Mouse (Mus musculus) forebrain, embryonic 11.5 days (tissue): ENCODE measurements around the gene 9130023H24Rik. TPM values are rescaled to one million over a fixed set of nuclear protein-coding genes. Genes with fewer than 3 reads are reported as not detected.

Source experiments
- ATAC-seq: fragments of 200-750 bp; cut with Nextera tagmentation; replicated peaks from 2 replicates; pipeline ENCODE4 v1.8.0; 2017; ENCODE audit warnings: moderate TSS enrichment; ENCODE audit not compliant: low FRiP score
- DNase-seq: peaks from one replicate; pipeline ENCODE4 v3.0.0-alpha.2; 2017; ENCODE audit warnings: low spot score
- H3K27ac ChIP-seq: fragments of 300-500 bp; sonication (generic); 2 replicates; pipeline ENCODE4 v1.5.1; 2014; ENCODE audit warnings: low read depth, low read length
- H3K27me3 ChIP-seq: fragments of 300-500 bp; sonication (generic); 2 replicates; pipeline ENCODE4 v1.6.1; 2014; ENCODE audit warnings: mild to moderate bottlenecking, low read length, mixed read lengths; ENCODE audit not compliant: control insufficient read depth, insufficient read depth
- H3K36me3 ChIP-seq: fragments of 300-500 bp; sonication (generic); 2 replicates; pipeline ENCODE4 v1.6.1; 2014; ENCODE audit warnings: mild to moderate bottlenecking, low read length, moderate library complexity, mixed read lengths; ENCODE audit not compliant: control insufficient read depth, insufficient read depth
- H3K4me1 ChIP-seq: fragments of 300-500 bp; sonication (generic); replicated peaks from 2 replicates; pipeline ENCODE4 v1.6.1; 2014; ENCODE audit warnings: low read length, mixed read lengths; ENCODE audit not compliant: control insufficient read depth, insufficient read depth
- H3K4me2 ChIP-seq: fragments of 300-500 bp; sonication (generic); 2 replicates; pipeline ENCODE4 v1.6.1; 2014; ENCODE audit warnings: low read depth, mild to moderate bottlenecking, low read length, moderate library complexity, mixed read lengths; ENCODE audit not compliant: severe bottlenecking
- H3K4me3 ChIP-seq: fragments of 300-500 bp; sonication (generic); 2 replicates; pipeline ENCODE4 v1.5.1; 2014; ENCODE audit warnings: low read depth, low read length
- H3K9ac ChIP-seq: fragments of 300-500 bp; sonication (generic); 2 replicates; pipeline ENCODE4 v1.6.1; 2014; ENCODE audit warnings: low read length
- H3K9me3 ChIP-seq: fragments of 300-500 bp; sonication (generic); 2 replicates; pipeline ENCODE4 v1.6.1; 2016; ENCODE audit warnings: low read length, mixed read lengths; ENCODE audit not compliant: control insufficient read depth
- WGBS: fragments of 180-500 bp; shearing (Covaris S2); extraction: QIAGEN DNeasy Blood & Tissue Kit; methylation state at CpG from one replicate; pipeline ENCODE4 v1.1.7; 2014; 5-methylcytosine and 5-hydroxymethylcytosine counted together
- polyA plus RNA-seq: library from polyadenylated mRNA; unstranded; fragments of >200 nt; fragmentation: Nextera tagmentation; extraction: Ambion mirVana; gene quantifications from 2 replicates; pipeline ENCODE4 v1.2.1, GENCODE M21; 2014

Gene 9130023H24Rik
- polyA plus RNA-seq, 1 experiment from 2014 or later, result 13.2 TPM

- H3K4me1 ChIP-seq, result peaks cover 5% of the 10 kb centered on the region
- no peaks in the 10 kb centered on the region for H3K36me3 ChIP-seq
- DNase-seq, result peak; percentile 51
- H3K9me3 ChIP-seq, result no peaks in the 10 kb centered on the region
- H3K27me3 ChIP-seq, result peaks cover 6% of the 10 kb centered on the region
- peak overlapping the region; percentile 31 for H3K4me3 ChIP-seq
- no peak overlapping the region for H3K27ac ChIP-seq
- 52% methylated on average over 12 of the region's 12 CpGs for WGBS
- H3K4me2 ChIP-seq, result peak overlapping the region; percentile 65
- peak overlapping the region; percentile 23 for H3K9ac ChIP-seq
- no peak for ATAC-seq
Measured at GRCm38 (mm10) chr7:128251946-128252345, 14.1 kb upstream of the 9130023H24Rik start.

- peaks cover 6% of the 10 kb centered on the region for H3K27me3 ChIP-seq
- no peak overlapping the region for H3K4me3 ChIP-seq
- DNase-seq, result no peak
- ATAC-seq, result no peak
- no peaks in the 10 kb centered on the region for H3K9me3 ChIP-seq
- H3K36me3 ChIP-seq, result no peaks in the 10 kb centered on the region
- 81% methylated on average over 5 of the region's 5 CpGs for WGBS
- H3K4me2 ChIP-seq, result no peak overlapping the region; the same call in 1 of the 2 replicates
- H3K27ac ChIP-seq, result no peak overlapping the region
- H3K9ac ChIP-seq, result no peak overlapping the region
- H3K4me1 ChIP-seq, result peaks cover 5% of the 10 kb centered on the region
Measured at GRCm38 (mm10) chr7:128249998-128250397, 12.2 kb upstream of the 9130023H24Rik start.

- peaks cover 5% of the 10 kb centered on the region for H3K4me1 ChIP-seq
- no peak overlapping the region for H3K27ac ChIP-seq
Measured at GRCm38 (mm10) chr7:128248081-128249042, 10.5 kb upstream of the 9130023H24Rik start.

GRCm38 (mm10) chr7:128247443-128247842 is 9.6 kb upstream of the 9130023H24Rik start:
- WGBS, result 2% methylated on average over 13 of the region's 13 CpGs
- H3K4me1 ChIP-seq, result peaks cover 5% of the 10 kb centered on the region
- peaks cover 6% of the 10 kb centered on the region for H3K27me3 ChIP-seq
- peak overlapping the region; percentile 59 for H3K4me2 ChIP-seq
- H3K9ac ChIP-seq, result peak overlapping the region; percentile 60
- peak overlapping the region; percentile 35 for H3K4me3 ChIP-seq
- H3K27ac ChIP-seq, result no peak overlapping the region
- peaks cover 3% of the 10 kb centered on the region; the same call in 1 of the 2 replicates for H3K36me3 ChIP-seq
- DNase-seq, result peak; percentile 89
- H3K9me3 ChIP-seq, result no peaks in the 10 kb centered on the region
- ATAC-seq, result peak; percentile 73

More at GRCm38 (mm10) chr7:128248081-128249042, 10.5 kb upstream of the 9130023H24Rik start:
- Histone ChIP-seq H3K9ac (no peak overlapping the region), H3K4me3 (no peak overlapping the region), H3K27me3 (peaks cover 6% of the 10 kb centered on the region), H3K9me3 (no peaks in the 10 kb centered on the region), H3K36me3 (peaks cover 3% of the 10 kb centered on the region; the same call in 1 of the 2 replicates), H3K4me2 (no peak overlapping the region)
- no peak for DNase-seq
- no peak for ATAC-seq
- 87% methylated on average over 10 of the region's 10 CpGs for WGBS

- no peaks in the 10 kb centered on the region for H3K9me3 ChIP-seq
- H3K36me3 ChIP-seq, result peaks cover 3% of the 10 kb centered on the region; the same call in 1 of the 2 replicates
- H3K27ac ChIP-seq, result no peak within 1 kb of the TSS
- H3K9ac ChIP-seq, result peak within 1 kb of the TSS; percentile 60
- peaks cover 1% of the 10 kb centered on the region for H3K27me3 ChIP-seq
- peak within 1 kb of the TSS; percentile 35 for H3K4me3 ChIP-seq
- peaks cover 2% of the 10 kb centered on the region; the same call in 1 of the 2 replicates for H3K4me1 ChIP-seq
- H3K4me2 ChIP-seq, result peak within 1 kb of the TSS; percentile 59
- DNase-seq, result peak; percentile 77
- ATAC-seq, result peak; percentile 37
- WGBS, result 3% methylated on average over 28 of the region's 30 CpGs
Measured at GRCm38 (mm10) chr7:128246496-128247391, 8.9 kb upstream of the 9130023H24Rik start, which contains the start of gene Tgfb1i1. Tgfb1i1 (plus strand) TSS chr7:128246812.

GRCm38 (mm10) chr7:128245547-128245946 is 7.7 kb upstream of the 9130023H24Rik start:
- Histone ChIP-seq H3K36me3 (peaks cover 3% of the 10 kb centered on the region; the same call in 1 of the 2 replicates), H3K27ac (no peak overlapping the region)

GRCm38 (mm10) chr7:128244410-128245025 is 6.7 kb upstream of the 9130023H24Rik start:
- Histone ChIP-seq H3K4me1 (peaks cover 2% of the 10 kb centered on the region; the same call in 1 of the 2 replicates), H3K36me3 (peaks cover 3% of the 10 kb centered on the region; the same call in 1 of the 2 replicates), H3K27me3 (no peaks in the 10 kb centered on the region), H3K9me3 (no peaks in the 10 kb centered on the region), H3K27ac (no peak overlapping the region; the same call in 1 of the 2 replicates), H3K4me3 (no peak overlapping the region), H3K4me2 (no peak overlapping the region), H3K9ac (no peak overlapping the region)
- ATAC-seq (no peak), DNase-seq (no peak)
- WGBS, result 85% methylated on average over 18 of the region's 18 CpGs

More at GRCm38 (mm10) chr7:128245547-128245946, 7.7 kb upstream of the 9130023H24Rik start:
- WGBS, result 92% methylated on average over 4 of the region's 4 CpGs
- no peak for DNase-seq
- H3K27me3 ChIP-seq, result no peaks in the 10 kb centered on the region
- peaks cover 2% of the 10 kb centered on the region; the same call in 1 of the 2 replicates for H3K4me1 ChIP-seq
- no peak for ATAC-seq
- H3K4me2 ChIP-seq, result no peak overlapping the region
- H3K9me3 ChIP-seq, result no peaks in the 10 kb centered on the region
- H3K4me3 ChIP-seq, result no peak overlapping the region
- H3K9ac ChIP-seq, result no peak overlapping the region
